Mouse (Mus musculus) CH12F3 (cell line): ENCODE results near the gene Gpr61.

Experiments used
- in situ Hi-C: fragments of 300-500 bp; cut with MboI; formaldehyde crosslinking; loops from 2 replicates; pipeline ENCODE4 v1.14.3; 2020; ENCODE audit warnings: low sequenced_read_pairs

Gpr61 gene

DNA sequence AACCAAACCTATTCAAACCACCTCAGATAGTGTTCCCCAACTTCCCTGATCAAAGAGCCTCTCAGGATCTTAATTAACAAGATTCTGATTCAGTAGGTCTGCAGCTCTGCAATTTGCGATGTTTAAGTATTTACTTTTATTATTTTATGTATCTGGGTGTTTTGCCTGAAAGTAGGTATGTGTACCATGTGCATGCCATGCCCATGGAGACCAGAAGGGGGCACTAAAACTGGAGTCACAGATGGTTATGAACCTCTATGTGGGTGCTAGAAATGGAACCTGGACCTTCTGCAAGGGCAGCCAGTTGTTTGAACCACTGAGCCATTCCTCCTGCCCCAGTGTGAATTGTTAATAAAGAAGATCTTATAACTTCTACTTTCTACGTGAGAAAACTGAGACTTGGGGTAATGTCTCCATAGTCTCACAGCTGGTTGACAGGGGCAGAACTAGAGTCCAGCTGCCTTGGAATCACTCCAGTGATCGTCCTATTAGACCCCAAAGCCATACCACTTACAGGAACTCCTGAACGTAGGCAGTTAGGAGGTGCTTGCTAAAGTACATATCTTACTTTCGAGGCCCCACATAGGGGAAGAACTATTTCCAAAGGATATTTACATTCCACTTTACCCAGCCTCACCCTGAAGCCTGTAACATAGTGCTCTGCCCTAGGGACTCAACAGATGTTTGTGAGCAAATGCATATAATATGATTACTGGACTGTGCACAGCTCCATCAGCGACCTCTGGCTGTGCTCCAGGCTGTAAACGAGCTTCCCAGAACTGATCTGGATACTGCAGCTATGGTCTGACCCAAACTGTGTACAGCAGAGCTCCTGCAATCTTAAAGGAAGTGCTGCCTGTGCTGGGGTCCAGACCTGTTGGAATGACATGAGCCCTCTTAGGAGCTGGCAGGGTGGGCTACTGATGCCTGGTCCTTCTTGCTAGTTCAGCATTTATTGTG is 24.4 kb upstream of the Gpr61 start:
- in situ Hi-C loops = no loop called here

DNA sequence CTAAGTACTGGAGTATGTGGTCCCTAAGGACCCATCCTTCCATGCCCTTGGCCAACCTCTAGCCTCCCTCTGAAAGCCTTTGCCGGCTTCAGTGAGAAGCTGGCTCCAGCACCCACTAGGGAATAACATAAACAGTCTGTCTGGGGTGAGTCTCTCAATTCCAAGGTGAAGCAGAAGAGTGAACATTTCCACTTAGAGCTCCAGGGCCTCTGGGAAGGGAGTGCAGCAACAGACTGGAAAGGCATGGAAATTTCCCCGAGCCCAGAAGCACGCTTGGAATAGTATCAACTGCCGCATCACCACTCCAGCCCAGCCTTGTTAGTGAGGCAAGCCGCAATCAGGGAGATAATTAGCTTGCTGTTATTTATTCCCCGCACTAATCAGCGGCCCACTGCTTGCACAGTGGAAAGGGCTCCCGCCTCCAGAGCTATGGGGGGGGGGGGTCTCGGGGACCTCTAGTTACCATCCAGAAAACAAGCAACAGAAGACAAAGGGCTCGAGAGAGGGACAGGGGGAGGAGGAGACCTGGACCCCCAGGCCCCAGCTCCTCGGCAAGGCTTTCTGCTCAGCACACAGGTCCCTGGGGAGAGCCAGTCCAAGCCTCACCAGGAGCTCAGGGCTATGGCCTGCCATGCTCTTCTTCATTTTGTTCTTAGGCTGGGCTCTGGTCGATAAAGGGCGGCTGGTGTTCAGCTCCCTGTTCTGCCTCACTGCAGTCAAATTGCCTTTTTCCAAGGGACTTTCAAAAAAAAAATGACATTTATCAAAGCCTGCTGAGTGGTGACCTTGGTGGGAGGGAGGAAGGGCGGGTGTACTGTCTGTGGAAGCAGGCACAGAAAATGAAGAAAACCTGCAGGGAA is 20.2 kb upstream of the Gpr61 start:
- in situ Hi-C loops = no loop called here

DNA sequence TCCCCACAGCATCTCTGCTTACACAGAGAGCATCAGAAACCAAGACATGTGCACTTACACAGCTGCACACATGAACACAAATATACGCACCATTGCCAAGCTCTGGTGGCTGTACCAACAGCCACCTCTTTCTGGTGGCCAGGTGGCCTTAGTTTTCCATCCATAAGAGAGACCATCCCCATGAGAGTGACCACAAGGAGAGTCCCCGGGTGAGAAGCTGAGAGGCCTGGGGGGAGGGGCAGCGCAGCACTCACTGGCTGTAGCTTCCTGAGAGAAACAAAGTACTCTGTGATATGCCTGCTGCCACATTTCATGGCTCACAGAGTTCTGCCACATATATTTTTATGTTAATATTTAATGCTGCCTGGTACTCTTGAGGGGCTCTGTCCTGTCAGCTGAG is 14.5 kb upstream of the Gpr61 start:
- in situ Hi-C loops = loop anchor here (10.0 kb wide), 1 partner anchor 216 kb away; the partner anchor contains the start of gene Psrc1

DNA sequence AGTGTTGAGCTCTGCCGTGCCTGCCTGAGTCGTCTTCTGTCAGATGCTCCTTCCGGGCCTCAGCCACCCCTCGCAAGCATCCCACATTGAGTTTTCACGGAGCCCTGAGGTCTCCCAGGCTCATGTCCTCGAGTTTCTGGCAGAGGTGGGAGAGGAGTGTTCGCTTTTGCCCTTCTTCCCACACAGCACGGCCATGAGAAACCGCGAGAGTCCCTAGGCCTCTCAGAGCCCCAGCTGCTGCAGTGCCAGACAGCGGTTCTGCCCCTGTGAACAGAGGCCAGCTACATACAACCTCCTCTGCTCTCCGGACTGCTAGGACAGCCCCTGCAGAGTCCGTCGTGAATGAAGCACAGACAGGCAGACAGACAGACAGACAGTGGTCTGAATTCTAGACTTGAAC is 12.8 kb upstream of the Gpr61 start:
- in situ Hi-C loops = loop anchor here (10.0 kb wide), 1 partner anchor 217 kb away; the partner anchor contains the start of gene Psrc1

DNA sequence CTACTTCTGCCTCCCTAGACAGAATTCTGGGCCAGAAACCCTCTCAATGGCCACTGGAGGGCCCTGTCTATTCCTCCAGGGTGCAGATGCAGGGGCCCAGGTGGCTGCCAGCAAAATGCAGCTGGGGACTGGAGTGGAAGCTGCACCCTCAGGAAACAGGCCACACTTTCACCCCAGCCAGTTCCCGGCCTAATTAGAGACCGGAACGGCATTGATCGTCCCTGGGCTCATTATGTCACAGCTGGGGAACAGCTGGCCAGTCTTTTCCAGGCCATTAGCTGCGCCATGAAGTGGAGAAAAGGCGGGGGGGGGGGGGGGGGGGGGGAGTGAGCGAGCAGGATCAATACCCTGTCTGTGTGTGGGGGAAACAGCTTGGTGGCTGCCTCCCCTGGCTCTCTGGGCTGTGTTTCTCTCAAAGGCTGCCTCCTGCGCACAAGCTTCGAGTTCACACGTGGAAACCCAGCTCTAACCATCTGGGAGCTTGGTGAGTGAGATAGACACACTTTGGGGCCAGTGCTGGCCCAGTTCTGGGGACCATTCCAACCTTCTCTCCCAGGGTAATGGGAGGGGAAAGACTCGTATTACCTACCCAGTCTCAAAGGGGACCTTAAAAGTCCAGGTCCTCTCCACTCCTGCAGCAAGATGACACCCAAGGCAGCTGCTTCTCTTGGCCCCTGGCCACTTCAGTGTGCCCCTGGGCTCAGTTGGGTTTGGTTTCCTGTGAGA is 12.0 kb upstream of the Gpr61 start:
- in situ Hi-C loops = loop anchor here (10.0 kb wide), 1 partner anchor 218 kb away; the partner anchor contains the start of gene Psrc1

DNA sequence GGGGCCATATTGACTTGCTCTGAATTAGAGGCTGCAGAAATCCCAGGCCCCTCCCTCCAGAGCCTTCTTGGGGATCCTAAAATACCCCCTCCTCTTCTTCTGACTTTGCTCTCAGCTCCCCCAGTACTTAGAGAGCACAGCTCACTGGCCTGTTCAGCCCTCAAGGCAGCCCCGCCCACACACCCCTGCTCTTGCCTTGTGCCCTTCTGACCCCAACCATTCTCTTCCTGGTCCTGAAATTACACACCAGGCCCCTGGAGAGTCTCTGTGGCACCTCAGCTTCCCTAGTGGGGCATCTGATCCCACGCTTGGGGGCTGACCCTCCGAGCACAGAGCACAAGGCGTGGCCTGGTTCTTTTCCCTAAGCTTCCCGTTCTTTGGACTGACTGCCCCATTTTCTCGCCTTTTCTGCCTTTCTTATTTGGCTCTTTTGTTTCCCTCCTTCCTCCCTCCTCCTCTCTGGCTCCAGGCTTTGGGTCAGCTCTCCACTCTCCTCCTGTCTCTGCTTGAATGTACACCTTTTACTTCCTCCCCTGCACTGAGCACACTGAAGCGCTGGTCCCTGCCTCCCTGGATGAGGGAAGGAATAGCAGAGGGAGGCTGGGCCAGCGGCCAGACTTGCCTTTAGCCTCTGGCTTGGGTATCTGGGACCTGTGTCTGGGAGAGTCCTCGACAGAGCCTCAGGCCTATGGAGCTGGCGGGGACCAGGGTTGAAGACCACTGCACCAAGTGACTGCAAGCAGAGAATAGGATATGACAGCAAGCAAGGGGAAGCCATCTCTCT is 11.0 kb upstream of the Gpr61 start:
- in situ Hi-C loops = loop anchor here (10.0 kb wide), 1 partner anchor 219 kb away; the partner anchor contains the start of gene Psrc1

DNA sequence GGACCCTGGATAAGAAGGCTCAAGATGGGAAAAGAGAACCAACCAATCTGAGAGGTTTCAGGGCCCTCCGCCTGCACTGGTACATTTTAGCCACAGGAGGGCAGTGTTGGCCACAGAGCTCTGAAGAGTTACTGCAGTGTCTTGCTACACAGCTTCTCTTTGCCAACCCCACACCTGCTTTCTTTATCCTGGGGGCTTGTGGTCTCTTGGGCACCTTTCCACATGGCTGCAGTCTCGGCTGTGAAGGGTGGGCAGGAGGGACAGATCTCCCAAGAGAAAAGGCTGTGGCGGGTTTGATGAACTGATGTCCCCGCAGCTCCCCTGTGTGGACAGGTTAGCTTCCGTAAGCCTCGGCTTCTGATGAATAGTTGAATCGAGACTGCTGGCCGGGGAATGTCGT is 10.1 kb upstream of the Gpr61 start:
- in situ Hi-C loops = loop anchor here (10.0 kb wide), 1 partner anchor 220 kb away; the partner anchor contains the start of gene Psrc1

DNA sequence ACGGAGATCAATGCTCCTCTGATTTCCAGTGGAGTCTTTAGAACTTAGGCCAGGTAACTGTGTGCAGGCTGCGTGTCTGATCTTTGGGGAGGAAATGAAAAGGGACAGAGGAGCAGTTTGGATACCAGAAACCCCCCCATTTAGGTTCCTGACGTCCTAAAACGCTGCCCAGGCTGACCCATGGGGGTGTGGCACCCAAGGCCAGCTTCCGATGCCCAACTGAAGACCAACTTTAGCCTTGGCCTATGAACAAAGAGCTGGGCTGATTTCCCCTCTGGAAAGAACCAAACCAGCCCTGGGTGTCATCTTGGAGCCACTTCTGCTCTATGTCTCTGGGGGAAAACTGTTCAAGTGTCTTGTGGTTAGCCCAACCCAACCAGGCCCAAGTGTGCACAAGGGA is 9.4 kb upstream of the Gpr61 start:
- in situ Hi-C loops = loop anchor here (10.0 kb wide), 1 partner anchor 221 kb away; the partner anchor contains the start of gene Psrc1

DNA sequence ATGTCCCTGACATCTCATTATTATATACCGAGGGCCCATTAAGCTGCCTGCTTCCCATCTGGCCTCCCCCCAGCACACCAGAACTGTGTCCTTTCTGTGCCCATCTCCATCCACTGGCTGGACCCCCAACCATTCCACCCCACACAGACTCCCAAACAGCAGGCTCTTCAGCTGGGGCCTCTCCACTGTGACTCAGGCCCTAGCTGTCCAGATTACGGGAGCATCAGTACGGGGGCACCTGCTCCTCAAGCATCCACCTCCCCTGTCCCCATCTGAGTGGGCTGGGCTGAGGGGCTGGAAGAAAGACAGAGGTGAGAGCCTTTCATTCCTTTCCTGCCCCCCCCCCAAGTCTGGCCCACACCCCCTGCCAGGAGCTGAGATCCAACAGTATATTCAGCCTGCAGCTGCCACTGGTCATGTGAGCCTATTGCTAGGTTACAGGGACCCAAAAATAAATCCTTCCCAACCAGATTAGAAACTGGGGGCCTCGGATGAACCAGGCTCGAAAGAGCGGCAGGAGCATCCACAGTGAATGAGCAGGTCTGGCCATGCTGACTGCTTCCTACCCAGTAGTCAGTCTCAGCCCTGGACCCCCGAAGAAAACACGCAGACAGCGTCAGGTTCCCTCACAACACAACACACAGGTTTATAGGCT is 3.8 kb upstream of the Gpr61 start:
- in situ Hi-C loops = no loop called here

DNA sequence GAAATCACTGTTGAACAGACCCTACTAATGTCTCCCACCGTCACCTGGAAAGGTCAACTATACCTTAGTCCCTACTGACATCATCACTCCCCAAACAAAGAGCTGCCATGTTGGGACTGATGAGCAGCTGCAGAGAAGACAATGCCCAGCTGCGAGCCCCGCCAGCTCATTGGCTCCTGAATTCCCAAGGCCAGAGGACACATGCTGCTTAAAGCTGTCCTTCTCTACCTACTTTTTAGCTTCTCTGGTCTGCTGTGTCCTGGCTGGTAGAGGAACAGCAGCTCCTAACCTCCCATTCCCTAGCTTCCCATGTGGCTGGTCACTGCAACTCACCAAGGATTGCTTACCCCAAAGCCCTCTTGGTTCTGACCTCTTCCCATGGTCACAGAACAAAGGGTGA is 2.4 kb downstream of the Gpr61 start:
- in situ Hi-C loops = no loop called here

DNA sequence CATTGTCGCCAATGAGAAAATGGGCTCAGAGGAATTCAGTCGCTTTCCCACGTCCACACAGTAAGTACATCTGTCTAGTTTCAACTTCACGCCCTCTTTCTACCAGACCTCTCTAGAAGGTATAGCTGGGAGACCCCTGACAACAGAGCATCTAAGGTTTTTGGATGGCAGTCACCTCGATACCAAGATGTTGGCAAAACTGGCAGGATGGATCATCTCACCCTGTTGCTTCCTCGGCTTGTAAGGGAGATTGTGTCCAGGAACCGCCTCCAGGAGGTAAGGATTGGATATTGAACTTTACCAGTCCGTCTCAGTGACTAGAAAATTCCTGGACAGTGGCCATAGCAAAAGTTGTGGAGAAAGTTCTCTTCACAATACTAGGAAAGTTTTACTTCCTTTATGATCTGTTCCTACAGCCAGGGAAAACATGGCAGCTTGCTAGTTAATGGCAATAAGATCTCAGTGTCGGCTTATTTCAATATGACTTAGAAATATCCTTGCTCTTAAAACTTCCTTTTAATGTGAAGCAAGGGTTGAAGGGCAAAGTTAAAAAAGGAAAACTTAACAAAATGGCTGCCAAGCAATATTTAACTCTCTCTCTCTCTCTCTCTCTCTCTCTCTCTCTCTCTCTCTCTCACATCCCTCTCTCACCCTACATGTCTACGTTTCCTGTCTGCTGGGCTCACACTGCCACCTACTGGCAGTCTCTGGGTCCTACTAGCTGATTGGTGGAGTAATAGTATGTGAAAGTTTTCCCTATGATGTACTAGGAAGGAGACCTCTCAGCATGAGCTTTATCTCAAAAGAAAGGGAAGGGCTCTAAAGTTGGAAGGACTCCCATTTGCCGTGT is 7.1 kb downstream of the Gpr61 start:
- in situ Hi-C loops = loop anchor here (10.0 kb wide), 1 partner anchor 63 kb away; the partner anchor contains the start of gene Ampd2

DNA sequence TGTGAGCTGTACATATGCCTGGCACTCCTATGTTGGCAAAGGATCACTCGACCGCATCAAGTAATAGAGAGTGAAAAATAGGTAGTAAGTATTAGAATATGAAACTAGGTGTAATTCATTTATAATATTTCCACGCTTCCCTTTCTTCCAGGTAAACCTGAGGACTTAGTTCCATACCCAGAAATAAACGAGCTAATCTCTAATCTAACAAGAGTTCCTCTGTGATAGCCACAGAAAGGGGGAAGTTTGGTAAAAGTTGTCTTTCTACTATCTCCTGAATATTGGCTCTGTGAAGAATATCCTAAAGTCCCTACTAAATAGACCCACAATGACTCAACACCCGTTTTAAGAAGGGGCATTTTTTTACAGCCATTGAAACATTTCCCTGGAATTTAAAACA is 8.0 kb downstream of the Gpr61 start:
- in situ Hi-C loops = loop anchor here (10.0 kb wide), 1 partner anchor 62 kb away; the partner anchor contains the start of gene Ampd2

DNA sequence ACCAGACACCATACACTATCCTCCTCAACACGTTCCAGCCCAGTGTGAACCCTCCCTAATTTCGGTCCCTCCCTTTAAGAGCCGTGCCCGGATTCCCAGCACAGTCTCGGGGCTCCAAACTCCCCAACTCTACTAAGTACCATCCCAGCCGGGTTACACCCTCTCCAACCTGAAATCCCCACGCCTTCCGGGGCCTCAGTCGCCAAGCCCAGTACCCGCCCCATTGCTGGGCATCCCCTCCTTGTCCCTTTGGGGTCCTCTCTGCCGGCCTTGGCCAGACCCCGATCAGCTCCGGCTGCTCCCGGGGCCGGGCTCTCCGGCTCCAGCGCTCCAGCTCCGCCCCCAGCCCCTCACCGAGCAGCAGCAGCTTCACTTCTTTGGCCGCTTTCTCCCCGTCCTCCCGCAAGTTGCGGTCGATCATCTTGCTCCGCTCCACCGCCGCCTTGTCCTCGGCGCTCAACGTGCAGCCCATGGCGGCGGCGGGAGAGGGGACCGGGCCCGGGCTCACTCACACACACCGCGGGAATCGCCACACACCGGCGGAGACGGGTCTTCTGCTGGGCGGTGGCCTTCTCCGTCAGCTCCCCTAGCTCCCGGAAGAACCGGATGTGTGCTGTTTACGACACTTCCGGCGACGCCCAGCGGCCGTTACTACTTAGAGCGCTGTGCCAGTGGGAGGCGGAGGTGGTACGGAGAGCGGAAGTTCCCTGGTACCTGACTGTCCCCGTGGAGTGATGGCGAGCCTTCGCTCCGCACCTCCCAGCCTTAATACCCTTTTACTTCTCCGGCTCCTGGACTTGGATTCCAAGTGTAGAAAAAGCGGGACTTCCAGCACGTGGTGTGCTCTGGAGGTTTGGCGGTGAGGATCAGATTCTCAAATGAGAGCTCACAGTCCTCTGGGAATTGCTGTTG is 8.9 kb downstream of the Gpr61 start, which contains the start of gene Gnai3:
Gene Gnai3, minus strand, starts transcription at position 613 of the 912 bp plus-strand sequence.
- in situ Hi-C loops = loop anchor here (10.0 kb wide), 1 partner anchor 61 kb away; the partner anchor contains the start of gene Ampd2

DNA sequence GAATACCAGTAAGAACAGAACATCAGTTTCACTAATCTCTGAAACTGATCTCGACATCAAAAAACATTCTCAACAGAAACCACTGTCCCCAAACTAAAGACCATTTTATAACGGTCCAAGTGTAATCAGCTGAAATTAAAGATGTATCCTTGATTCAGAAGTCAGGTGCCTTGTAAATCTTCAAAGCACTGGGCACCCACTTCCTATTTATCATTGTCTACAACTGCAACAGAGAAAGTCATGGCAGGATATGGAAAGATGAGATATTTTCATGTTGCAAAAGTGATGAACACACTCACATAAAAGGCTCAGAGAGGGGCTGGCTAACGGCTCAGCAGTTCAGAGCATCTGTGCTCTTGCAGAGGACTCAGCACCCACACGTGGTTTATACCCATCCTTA is 13.9 kb downstream of the Gpr61 start:
- in situ Hi-C loops = loop anchor here (10.0 kb wide), 1 partner anchor 56 kb away; the partner anchor contains the start of gene Ampd2

DNA sequence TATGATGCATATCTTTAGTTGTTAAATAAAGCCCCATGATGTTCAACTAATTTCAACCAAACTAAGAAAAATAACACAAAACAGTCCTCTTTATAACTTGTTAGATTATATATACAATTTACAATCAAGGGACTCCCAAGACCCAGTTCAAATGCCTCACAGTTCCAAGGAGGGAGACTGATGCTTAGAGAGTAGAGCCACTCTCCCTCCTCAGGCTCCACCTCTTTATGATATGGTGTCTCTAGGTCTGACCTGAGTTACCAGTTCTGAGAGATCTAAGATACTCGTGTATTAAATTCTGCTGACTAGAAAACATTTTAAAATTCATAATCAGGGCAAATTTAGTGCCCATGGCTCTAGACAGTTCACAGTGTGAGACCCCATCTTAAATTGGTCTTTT is 15.6 kb downstream of the Gpr61 start:
- in situ Hi-C loops = no loop called here

DNA sequence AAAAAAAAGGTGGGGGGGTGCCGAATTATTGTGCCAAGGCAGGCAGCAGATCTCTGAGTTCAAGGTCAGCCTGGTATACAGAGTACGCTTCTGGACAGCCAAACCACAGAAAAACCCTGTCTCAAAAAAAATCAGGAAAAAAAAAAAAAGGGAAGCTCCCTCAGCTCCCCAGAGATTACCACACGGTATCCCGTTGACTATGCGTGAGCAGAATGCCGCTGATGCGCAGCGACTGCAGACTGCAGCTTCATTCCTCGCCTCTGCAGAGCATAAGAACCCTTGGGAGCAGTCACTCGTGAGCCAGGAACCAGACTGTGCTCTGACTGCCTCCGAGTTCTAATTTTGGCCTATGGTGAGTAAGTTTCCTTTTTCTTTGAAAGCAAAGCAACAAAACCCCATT is 20.0 kb downstream of the Gpr61 start:
- in situ Hi-C loops = no loop called here

DNA sequence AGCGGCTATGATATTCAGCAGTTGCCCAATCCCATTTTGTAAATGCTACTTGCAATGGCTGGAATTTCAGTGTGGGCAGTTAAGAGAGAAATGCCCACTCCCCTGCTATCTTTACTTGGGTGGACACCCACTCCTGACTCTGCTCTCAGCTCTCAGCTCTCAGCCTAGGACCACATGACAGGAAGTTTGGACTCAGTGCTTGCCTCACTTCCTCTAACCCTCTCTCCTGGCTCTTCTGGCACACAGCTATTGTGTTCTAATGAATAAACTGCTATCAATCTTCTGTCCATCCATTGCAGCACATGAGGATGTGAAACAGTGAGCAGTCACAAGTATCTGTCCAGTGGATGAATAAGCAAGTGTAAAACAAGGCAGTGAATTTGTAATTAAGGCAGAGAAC is 22.2 kb downstream of the Gpr61 start:
- in situ Hi-C loops = no loop called here
